Mouse (Mus musculus): Measurements from ENCODE around the gene Fam213a. TPM values are rescaled to one million over a fixed set of nuclear protein-coding genes. Genes with fewer than 3 reads are reported as not detected.

Gene Fam213a
- polyA plus RNA-seq, 1 experiment from 2014 or later, result 45.8 TPM

DNA sequence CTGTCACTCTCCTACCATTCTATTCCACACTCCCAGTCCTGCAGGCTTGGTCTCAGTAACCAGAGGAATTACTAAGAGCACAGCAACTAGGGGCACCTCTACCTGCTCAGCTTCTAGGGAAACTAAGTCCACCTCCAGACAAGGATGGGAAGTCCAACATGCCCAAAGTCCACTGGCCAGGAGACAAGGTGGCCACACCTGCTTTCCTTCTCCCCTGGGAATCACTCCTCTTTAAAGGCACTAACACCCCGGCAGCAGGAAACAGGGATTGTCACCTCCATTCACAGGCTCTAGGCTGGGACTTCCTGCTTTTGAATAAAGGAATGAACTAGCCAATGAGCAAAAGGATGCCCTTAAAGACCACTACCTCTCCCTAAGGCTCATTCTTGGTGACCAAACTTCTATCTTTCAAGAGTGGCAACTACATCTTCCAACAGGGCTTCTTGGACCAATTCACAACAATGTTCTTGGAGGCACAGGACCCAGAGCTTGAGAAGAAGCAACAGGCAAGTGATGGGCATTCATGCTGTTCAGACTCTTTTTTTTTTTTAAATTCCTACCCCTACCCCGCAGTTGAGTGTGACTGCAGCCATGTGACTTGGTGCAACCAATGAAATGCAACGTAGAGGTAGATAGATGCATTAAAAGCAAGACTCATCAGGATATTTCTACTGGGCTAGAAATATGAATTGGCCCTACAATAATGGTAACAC is 49.9 kb downstream of the Fam213a start:
- Histone ChIP-seq H3K27ac (ENCODE audit: low read length) (no peak overlapping the region), H3K27me3 (ENCODE audit: control insufficient read depth, insufficient read depth, low read length) (no peaks in the 10 kb centered on the region), H3K4me3 (ENCODE audit: low read depth, low read length) (no peak overlapping the region), H3K4me2 (replicated peaks; ENCODE audit: low read depth, low read length) (no peak overlapping the region), H3K4me1 (ENCODE audit: control insufficient read depth, insufficient read depth, low read length) (peaks cover 39% of the 10 kb centered on the region), H3K9ac (replicated peaks; ENCODE audit: low read depth, low read length) (no peak overlapping the region), H3K36me3 (ENCODE audit: control insufficient read depth, insufficient read depth, low read length) (no peaks in the 10 kb centered on the region), H3K9me3 (ENCODE audit: control insufficient read depth, low read depth, low read length) (no peaks in the 10 kb centered on the region)
- 70% methylated on average over 3 of the region's 3 CpGs for WGBS
- ATAC-seq (ENCODE audit: insufficient number of reproducible peaks, insufficient read depth, low FRiP score, low read depth), result no peak

DNA sequence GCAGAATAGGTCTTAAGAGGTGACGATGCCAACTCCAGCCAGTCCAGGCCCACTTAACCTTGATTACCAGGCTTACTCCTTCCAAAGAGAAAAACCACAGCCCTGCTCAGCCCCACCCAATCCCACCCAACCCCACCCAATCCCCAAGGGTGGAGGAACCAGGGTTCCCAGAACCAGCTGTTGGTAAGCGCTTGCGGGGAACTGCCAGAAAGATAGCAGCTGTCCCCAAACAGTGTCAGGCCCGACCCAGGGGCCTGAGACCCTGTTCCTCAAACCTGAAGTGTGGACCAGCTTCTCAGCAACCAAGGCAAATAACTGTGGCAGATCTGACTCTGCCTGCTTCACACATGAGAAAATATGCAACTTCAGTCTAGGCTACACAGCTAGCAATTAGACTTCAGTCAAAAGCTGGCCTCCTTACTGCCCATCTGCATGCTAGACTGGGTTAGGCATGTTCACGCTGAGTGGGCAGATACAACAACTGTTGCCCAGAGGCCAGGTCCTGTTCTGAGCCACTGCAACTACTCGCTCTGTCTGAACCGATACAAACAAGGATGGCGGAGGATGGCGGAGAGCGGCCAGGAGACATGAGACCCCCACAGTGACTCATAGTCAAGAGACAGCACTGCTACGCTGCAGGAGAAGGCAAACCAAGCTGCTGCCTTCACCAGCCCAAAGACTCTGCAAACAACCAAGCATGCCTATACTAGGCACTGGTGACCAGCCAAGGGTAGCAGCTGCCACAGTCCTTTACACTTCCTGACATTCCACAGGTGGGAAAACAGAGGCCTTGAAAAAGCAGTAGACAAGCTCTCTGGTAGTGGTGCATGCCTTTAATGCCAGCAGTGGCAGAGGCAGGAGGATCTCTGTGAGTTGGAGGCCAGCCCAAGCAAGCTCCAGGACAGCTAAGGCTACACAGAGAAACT is 51.0 kb downstream of the Fam213a start:
- 78% methylated on average over 11 of the region's 11 CpGs for WGBS
- ATAC-seq (ENCODE audit: insufficient number of reproducible peaks, insufficient read depth, low FRiP score, low read depth), result no peak
- no peaks in the 10 kb centered on the region for H3K9me3 ChIP-seq (ENCODE audit: control insufficient read depth, low read depth, low read length)
- H3K4me2 ChIP-seq (replicated peaks; ENCODE audit: low read depth, low read length), result no peak overlapping the region
- H3K27ac ChIP-seq (ENCODE audit: low read length), result no peak overlapping the region
- H3K27me3 ChIP-seq (ENCODE audit: control insufficient read depth, insufficient read depth, low read length), result no peaks in the 10 kb centered on the region
- no peak overlapping the region for H3K9ac ChIP-seq (replicated peaks; ENCODE audit: low read depth, low read length)
- H3K4me1 ChIP-seq (ENCODE audit: control insufficient read depth, insufficient read depth, low read length), result peaks cover 49% of the 10 kb centered on the region
- H3K36me3 ChIP-seq (ENCODE audit: control insufficient read depth, insufficient read depth, low read length), result no peaks in the 10 kb centered on the region
- no peak overlapping the region for H3K4me3 ChIP-seq (ENCODE audit: low read depth, low read length)

DNA sequence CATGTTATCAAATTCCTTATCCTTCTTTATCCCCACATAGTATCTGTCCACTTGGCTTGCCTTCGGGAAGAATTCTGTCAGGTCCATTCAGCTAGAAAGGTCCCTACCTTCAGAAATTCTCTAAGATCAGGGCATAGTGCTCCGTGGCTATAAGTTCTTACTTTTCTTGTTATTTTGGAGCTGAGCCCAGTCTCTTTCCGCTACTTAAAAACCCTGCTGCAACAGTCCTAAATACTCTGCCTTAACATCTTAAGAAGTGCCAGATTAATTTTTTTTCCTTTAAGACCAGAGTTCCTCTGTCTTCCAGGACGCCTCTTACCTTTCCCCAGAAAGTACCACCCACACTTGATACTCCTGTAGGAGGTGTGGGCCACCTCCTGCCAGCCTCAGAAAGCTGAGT is 53.4 kb downstream of the Fam213a start:
- no peak for ATAC-seq (ENCODE audit: insufficient number of reproducible peaks, insufficient read depth, low FRiP score, low read depth)
- WGBS, result 30% methylated on average over 4 of the region's 4 CpGs
- H3K4me3 ChIP-seq (ENCODE audit: low read depth, low read length), result no peak overlapping the region
- H3K4me1 ChIP-seq (ENCODE audit: control insufficient read depth, insufficient read depth, low read length), result peaks cover 72% of the 10 kb centered on the region
- H3K27me3 ChIP-seq (ENCODE audit: control insufficient read depth, insufficient read depth, low read length), result no peaks in the 10 kb centered on the region
- H3K4me2 ChIP-seq (replicated peaks; ENCODE audit: low read depth, low read length), result no peak overlapping the region
- no peaks in the 10 kb centered on the region for H3K9me3 ChIP-seq (ENCODE audit: control insufficient read depth, low read depth, low read length)
- no peaks in the 10 kb centered on the region for H3K36me3 ChIP-seq (ENCODE audit: control insufficient read depth, insufficient read depth, low read length)
- H3K9ac ChIP-seq (replicated peaks; ENCODE audit: low read depth, low read length), result no peak overlapping the region
- H3K27ac ChIP-seq (ENCODE audit: low read length), result peak overlapping the region; percentile 94; the same call in 1 of the 2 replicates

DNA sequence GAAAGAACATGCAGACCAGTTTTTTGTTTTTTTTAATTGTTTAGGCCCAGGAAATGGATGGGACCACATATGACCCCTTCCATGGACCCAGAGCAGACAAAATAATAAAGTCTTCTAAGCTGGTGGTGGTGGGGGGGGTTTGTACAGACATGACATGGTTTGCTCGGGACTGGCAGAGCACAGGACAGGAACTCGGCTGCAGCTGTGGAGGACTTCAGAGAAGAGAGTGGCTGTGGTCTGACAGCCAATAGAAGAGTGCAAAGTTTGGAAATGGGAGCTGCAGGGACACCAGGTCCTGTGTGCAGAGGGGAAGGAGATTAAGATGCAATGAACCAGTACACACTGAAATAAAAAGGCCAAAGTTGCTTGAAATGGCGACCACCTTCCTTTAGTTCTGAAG is 54.0 kb downstream of the Fam213a start:
- Histone ChIP-seq H3K9ac (replicated peaks; ENCODE audit: low read depth, low read length) (no peak overlapping the region), H3K9me3 (ENCODE audit: control insufficient read depth, low read depth, low read length) (no peaks in the 10 kb centered on the region), H3K4me2 (replicated peaks; ENCODE audit: low read depth, low read length) (no peak overlapping the region), H3K36me3 (ENCODE audit: control insufficient read depth, insufficient read depth, low read length) (no peaks in the 10 kb centered on the region), H3K27me3 (ENCODE audit: control insufficient read depth, insufficient read depth, low read length) (no peaks in the 10 kb centered on the region), H3K4me1 (ENCODE audit: control insufficient read depth, insufficient read depth, low read length) (peaks cover 72% of the 10 kb centered on the region), H3K27ac (ENCODE audit: low read length) (peak overlapping the region; percentile 94; the same call in 1 of the 2 replicates), H3K4me3 (ENCODE audit: low read depth, low read length) (no peak overlapping the region)
- ATAC-seq (ENCODE audit: insufficient number of reproducible peaks, insufficient read depth, low FRiP score, low read depth), result no peak
- WGBS, result 44% methylated on average over 3 of the region's 3 CpGs

DNA sequence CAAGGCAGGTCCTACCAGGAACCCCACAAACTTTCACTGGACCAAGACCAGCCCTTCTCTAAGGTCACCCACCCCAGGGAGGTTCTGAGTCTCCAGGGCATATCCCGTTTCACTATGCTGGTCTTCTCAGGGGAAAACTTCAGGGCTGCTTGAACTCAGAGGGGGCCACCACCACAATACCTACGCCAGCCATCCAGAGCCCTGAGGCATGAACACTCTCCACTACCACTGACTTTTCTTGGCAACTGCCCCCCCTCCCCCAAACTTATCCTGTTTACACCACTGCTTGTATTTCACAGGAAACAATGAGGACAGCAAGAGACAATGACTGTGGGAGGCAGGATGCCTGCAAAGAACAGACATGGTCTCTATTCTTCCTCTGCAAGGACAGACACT is 54.6 kb downstream of the Fam213a start:
- H3K9me3 ChIP-seq (ENCODE audit: control insufficient read depth, low read depth, low read length), result no peaks in the 10 kb centered on the region
- H3K4me3 ChIP-seq (ENCODE audit: low read depth, low read length), result no peak overlapping the region
- peak overlapping the region; percentile 94 for H3K27ac ChIP-seq (ENCODE audit: low read length)
- H3K36me3 ChIP-seq (ENCODE audit: control insufficient read depth, insufficient read depth, low read length), result no peaks in the 10 kb centered on the region
- H3K9ac ChIP-seq (replicated peaks; ENCODE audit: low read depth, low read length), result no peak overlapping the region
- ATAC-seq (ENCODE audit: insufficient number of reproducible peaks, insufficient read depth, low FRiP score, low read depth), result no peak
- peaks cover 73% of the 10 kb centered on the region for H3K4me1 ChIP-seq (ENCODE audit: control insufficient read depth, insufficient read depth, low read length)
- H3K4me2 ChIP-seq (replicated peaks; ENCODE audit: low read depth, low read length), result no peak overlapping the region
- 68% methylated on average over 2 of the region's 2 CpGs for WGBS
- no peaks in the 10 kb centered on the region for H3K27me3 ChIP-seq (ENCODE audit: control insufficient read depth, insufficient read depth, low read length)

DNA sequence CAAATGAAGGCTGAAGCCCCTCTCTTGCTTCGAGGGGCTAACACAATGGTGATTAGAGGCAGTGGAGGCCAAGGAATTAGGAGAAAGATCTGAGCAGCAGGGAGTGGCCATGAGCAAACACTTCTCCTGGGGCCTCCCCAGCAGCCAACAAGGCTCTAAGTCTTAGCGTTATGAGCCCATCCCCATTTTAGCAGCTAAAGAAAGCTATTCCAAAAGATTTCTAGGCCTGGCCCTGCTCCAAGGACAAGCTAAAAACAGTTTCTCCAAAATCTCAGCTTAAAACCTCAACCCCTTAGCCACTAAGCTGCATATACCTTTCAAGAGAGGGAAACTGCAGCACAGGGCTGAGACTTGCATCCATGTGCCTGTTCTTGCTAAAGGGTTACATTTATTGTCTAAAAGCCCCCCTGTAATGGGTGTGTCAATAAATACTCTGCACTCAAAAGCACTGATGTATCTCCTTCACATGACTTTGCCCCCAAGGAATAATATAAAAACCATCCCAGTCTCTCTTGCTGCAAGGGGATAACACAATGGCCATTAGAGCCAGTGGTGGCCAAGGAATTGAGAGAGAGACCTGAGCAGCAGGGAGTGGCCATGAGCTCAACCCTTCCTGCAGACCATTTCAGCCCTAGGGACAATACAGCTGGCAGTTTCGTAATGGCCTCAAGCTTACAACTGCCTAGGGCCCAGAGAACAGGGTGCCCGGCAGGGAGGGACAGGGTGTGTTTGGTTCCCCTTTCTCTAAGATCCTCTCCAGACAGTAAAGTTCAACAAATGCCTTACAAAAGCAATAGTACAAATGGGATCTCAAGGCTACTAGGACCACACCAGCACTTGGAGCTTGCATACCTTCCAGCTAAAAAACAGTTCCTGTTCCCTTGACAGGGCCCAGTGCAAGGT is 55.3 kb downstream of the Fam213a start:
- peaks cover 78% of the 10 kb centered on the region for H3K4me1 ChIP-seq (ENCODE audit: control insufficient read depth, insufficient read depth, low read length)
- no peak overlapping the region for H3K9ac ChIP-seq (replicated peaks; ENCODE audit: low read depth, low read length)
- H3K9me3 ChIP-seq (ENCODE audit: control insufficient read depth, low read depth, low read length), result no peaks in the 10 kb centered on the region
- peak overlapping the region; percentile 94 for H3K27ac ChIP-seq (ENCODE audit: low read length)
- ATAC-seq (ENCODE audit: insufficient number of reproducible peaks, insufficient read depth, low FRiP score, low read depth), result no peak
- H3K4me3 ChIP-seq (ENCODE audit: low read depth, low read length), result no peak overlapping the region
- H3K4me2 ChIP-seq (replicated peaks; ENCODE audit: low read depth, low read length), result peak overlapping the region; percentile 25; the same call in 1 of the 2 replicates
- H3K36me3 ChIP-seq (ENCODE audit: control insufficient read depth, insufficient read depth, low read length), result no peaks in the 10 kb centered on the region
- no peaks in the 10 kb centered on the region for H3K27me3 ChIP-seq (ENCODE audit: control insufficient read depth, insufficient read depth, low read length)
- 33% methylated on average over 4 of the region's 4 CpGs for WGBS

DNA sequence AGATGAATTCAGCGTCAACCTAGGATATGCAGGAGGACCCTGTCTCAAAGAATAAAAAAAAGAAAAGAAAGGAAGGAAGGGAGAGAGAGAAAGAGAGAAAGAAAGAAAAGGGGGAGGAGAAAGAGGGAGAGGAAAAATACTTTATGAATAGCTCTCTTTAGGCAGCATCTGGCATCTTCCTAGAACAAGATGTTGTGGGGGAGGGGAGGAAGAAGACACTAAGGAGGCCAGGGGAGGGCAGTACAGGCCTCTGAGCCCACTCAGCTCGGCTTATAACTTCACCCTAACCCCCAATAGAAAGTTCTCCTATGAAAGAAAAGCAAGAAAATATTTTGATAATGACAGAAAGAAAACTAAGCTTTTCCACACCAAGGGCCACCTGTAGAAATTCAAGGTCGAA is 56.0 kb downstream of the Fam213a start:
- Histone ChIP-seq H3K4me2 (replicated peaks; ENCODE audit: low read depth, low read length) (peak overlapping the region; percentile 25; the same call in 1 of the 2 replicates), H3K27me3 (ENCODE audit: control insufficient read depth, insufficient read depth, low read length) (no peaks in the 10 kb centered on the region), H3K4me1 (ENCODE audit: control insufficient read depth, insufficient read depth, low read length) (peaks cover 81% of the 10 kb centered on the region), H3K4me3 (ENCODE audit: low read depth, low read length) (no peak overlapping the region), H3K27ac (ENCODE audit: low read length) (peak overlapping the region; percentile 94), H3K9me3 (ENCODE audit: control insufficient read depth, low read depth, low read length) (no peaks in the 10 kb centered on the region), H3K9ac (replicated peaks; ENCODE audit: low read depth, low read length) (no peak overlapping the region), H3K36me3 (ENCODE audit: control insufficient read depth, insufficient read depth, low read length) (no peaks in the 10 kb centered on the region)
- 41% methylated on average over 3 of the region's 3 CpGs for WGBS
- ATAC-seq (ENCODE audit: insufficient number of reproducible peaks, insufficient read depth, low FRiP score, low read depth), result no peak
